Mouse (Mus musculus): ENCODE results near the gene Bri3bp. TPM values are rescaled to one million over a fixed set of nuclear protein-coding genes. Genes with fewer than 3 reads are reported as not detected.
"Not testable (repeated sequence)": the region's sequence is repeated elsewhere in the genome, so short reads cannot be mapped to it uniquely, and the experiment has no call there.

The Bri3bp gene
- polyA plus RNA-seq, 1 experiment from 2014 or later: 59.6 TPM

DNA sequence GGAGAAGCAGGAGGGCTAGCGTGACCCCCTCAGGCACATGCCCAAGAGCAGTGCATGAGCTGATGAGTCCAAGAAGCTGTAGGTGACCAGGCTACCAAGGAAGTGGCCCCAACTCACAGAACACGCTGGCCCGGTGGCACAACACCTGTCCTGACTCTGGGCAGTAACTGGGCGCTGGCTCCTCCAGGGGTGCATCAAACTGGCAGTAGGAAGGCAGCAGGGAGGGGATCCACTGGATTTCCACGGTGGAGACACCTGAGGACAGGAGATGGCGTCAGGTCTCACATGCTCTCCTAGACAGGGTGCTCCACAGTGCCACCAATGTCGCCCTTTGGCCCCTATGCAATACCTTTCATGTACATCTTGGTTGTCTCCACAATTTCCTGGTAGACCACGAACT, 25.2 kb upstream of the Bri3bp start:
- no peaks in the 10 kb centered on the region for H3K27me3 ChIP-seq (replicated peaks)
- H3K9me3 ChIP-seq: no peaks in the 10 kb centered on the region
- H3K4me2 ChIP-seq (replicated peaks): no peak overlapping the region
- no peak overlapping the region for H3K9ac ChIP-seq
- H3K4me3 ChIP-seq (replicated peaks): no peak overlapping the region
- no peak for ATAC-seq
- H3K27ac ChIP-seq: no peak overlapping the region
- H3K36me3 ChIP-seq: peaks cover 62% of the 10 kb centered on the region
- WGBS: 93% methylated on average over 8 of the region's 8 CpGs
- H3K4me1 ChIP-seq (replicated peaks): no peaks in the 10 kb centered on the region

GRCm38 (mm10) chr5:125418636-125419035, 22.7 kb upstream of the Bri3bp start:
- 86% methylated on average over 12 of the region's 12 CpGs for WGBS
- Histone ChIP-seq H3K27ac (no peak overlapping the region), H3K4me2 (replicated peaks) (no peak overlapping the region), H3K4me1 (replicated peaks) (no peaks in the 10 kb centered on the region), H3K9ac (no peak overlapping the region), H3K36me3 (peaks cover 77% of the 10 kb centered on the region), H3K4me3 (replicated peaks) (no peak overlapping the region), H3K9me3 (no peaks in the 10 kb centered on the region), H3K27me3 (replicated peaks) (no peaks in the 10 kb centered on the region)
- ATAC-seq: no peak

DNA sequence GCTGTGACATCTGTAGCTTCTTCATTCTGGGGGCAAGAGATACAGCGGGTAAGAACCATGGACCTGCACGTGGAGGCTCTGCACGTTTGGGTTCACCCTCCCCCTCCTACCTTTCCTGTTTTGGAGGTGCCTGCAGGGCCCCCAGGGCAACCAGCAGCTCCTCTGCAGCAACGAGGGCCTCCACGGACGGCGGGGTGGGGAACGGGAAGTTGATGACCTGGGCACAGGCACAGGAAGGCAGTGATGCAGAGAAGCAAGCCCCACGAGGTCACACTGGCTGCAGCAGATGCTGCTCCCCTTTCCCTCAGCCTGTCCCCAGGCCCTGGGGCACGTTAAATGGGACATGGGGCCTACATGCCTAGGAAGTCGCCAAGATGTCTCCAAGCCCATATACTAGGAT, 22.2 kb upstream of the Bri3bp start:
- Histone ChIP-seq H3K27ac (no peak overlapping the region), H3K9ac (no peak overlapping the region), H3K4me2 (replicated peaks) (no peak overlapping the region), H3K4me3 (replicated peaks) (no peak overlapping the region), H3K36me3 (peaks cover 74% of the 10 kb centered on the region), H3K27me3 (replicated peaks) (no peaks in the 10 kb centered on the region), H3K9me3 (no peaks in the 10 kb centered on the region), H3K4me1 (replicated peaks) (no peaks in the 10 kb centered on the region)
- WGBS: 82% methylated on average over 11 of the region's 11 CpGs
- no peak for ATAC-seq

- 93% methylated on average over 10 of the region's 10 CpGs for WGBS
- no peak overlapping the region for H3K4me2 ChIP-seq (replicated peaks)
- peaks cover 76% of the 10 kb centered on the region for H3K36me3 ChIP-seq
- H3K4me3 ChIP-seq (replicated peaks): no peak overlapping the region
- H3K9me3 ChIP-seq: no peaks in the 10 kb centered on the region
- H3K9ac ChIP-seq: no peak overlapping the region
- no peaks in the 10 kb centered on the region for H3K27me3 ChIP-seq (replicated peaks)
- no peak overlapping the region for H3K27ac ChIP-seq
- no peaks in the 10 kb centered on the region for H3K4me1 ChIP-seq (replicated peaks)
- ATAC-seq: no peak
Observed at GRCm38 (mm10) chr5:125425698-125426276, 15.6 kb upstream of the Bri3bp start.

DNA sequence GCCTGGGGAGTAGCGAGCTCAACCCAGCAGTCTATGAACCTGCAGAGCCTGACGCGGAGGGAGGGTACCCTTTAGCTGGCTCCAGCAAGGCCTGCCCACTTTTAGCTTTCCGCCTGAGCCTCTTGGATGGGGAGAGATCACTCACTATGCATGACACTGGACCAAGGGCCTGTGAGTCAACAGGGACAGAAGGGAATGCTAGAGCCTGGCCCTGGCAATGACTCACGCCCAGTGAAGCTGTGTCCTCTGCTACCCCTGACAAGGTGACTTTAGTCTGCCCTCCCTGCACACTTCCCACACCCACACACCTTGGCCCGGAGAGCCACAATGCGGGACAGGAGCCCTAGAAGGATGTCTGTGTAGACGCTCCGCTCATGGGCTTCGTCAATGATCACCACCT, 15.0 kb upstream of the Bri3bp start:
- Histone ChIP-seq H3K36me3 (peaks cover 76% of the 10 kb centered on the region), H3K9me3 (no peaks in the 10 kb centered on the region), H3K4me1 (replicated peaks) (no peaks in the 10 kb centered on the region), H3K4me2 (replicated peaks) (no peak overlapping the region), H3K4me3 (replicated peaks) (no peak overlapping the region), H3K9ac (no peak overlapping the region), H3K27ac (no peak overlapping the region), H3K27me3 (replicated peaks) (no peaks in the 10 kb centered on the region)
- WGBS: 96% methylated on average over 10 of the region's 10 CpGs
- ATAC-seq: no peak

- H3K9me3 ChIP-seq; H3K27ac ChIP-seq; H3K4me3 ChIP-seq (replicated peaks); H3K9ac ChIP-seq; H3K4me1 ChIP-seq (replicated peaks); H3K27me3 ChIP-seq (replicated peaks); ATAC-seq: not testable (repeated sequence)
- Histone ChIP-seq H3K4me2 (replicated peaks) (peak overlapping the region; percentile 85; the same call in 1 of the 2 replicates), H3K36me3 (peaks cover 33% of the 10 kb centered on the region)
- 88% methylated on average over 2 of the region's 2 CpGs for WGBS
Observed at GRCm38 (mm10) chr5:125432324-125432723, 9.0 kb upstream of the Bri3bp start.

DNA sequence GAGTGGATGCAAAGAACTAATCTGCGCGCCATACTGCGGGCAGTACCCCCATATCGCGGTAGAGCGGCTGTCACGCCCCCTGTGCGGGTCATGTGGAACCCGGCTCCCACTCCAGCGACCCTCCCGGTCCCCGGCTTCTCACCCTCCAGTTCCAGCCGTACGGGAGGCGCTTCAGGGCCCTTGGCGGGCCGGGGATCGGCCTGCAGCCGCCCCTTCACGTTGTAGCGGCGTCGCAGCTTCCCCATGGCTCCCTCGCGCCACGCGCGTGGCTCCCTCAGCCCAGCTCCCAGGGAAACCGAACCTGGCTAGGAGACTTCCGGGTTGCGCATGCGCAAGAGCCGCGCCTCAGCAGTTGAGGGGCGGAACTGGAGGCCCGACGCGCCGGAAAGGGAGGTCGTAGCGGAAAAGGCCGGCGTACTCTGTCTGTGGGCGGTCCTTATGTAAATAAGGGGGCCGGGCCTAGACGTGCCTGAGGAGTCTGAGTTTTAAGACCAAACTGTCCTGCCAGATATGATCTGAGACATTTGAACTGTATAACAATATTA, 7.5 kb upstream of the Bri3bp start, which contains the start of gene Dhx37:
Gene Dhx37, minus strand, starts transcription at position 329 of the 545 bp plus-strand sequence.
- H3K4me1 ChIP-seq (replicated peaks): peaks cover 6% of the 10 kb centered on the region; the same call in 1 of the 2 replicates
- peak within 1 kb of the TSS; percentile 85 for H3K4me2 ChIP-seq (replicated peaks)
- peak; percentile 95 for ATAC-seq
- WGBS: 0% methylated on average over 46 of the region's 46 CpGs
- H3K36me3 ChIP-seq: peaks cover 23% of the 10 kb centered on the region
- peak within 1 kb of the TSS; percentile 93 for H3K4me3 ChIP-seq (replicated peaks)
- H3K9ac ChIP-seq: peak within 1 kb of the TSS; percentile 98
- H3K27me3 ChIP-seq (replicated peaks): no peaks in the 10 kb centered on the region
- no peaks in the 10 kb centered on the region for H3K9me3 ChIP-seq
- peak within 1 kb of the TSS; percentile 71 for H3K27ac ChIP-seq

DNA sequence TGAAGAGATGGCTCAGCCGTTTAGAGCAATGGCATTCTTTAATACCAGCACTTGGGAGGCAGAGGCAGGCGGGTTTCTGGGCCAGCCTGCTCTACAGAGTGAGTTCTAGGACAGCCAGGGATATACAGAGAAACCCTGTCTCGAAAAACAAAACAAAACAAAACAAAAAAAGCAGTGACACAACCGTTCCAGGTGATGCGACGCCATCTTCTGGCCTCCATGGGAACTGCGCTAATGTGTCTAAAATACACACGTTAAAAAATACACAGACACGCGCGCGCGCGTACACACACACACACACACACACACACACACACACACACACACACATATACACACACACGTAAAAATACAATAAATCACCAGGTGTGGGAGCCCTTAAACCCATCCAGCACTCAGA, 7.0 kb upstream of the Bri3bp start:
- H3K9me3 ChIP-seq; ATAC-seq; H3K9ac ChIP-seq; H3K4me1 ChIP-seq (replicated peaks); H3K27ac ChIP-seq; H3K27me3 ChIP-seq (replicated peaks): not testable (repeated sequence)
- peak overlapping the region; percentile 93 for H3K4me3 ChIP-seq (replicated peaks)
- H3K36me3 ChIP-seq: peaks cover 19% of the 10 kb centered on the region
- peak overlapping the region; percentile 85 for H3K4me2 ChIP-seq (replicated peaks)
- 57% methylated on average over 15 of the region's 15 CpGs for WGBS

DNA sequence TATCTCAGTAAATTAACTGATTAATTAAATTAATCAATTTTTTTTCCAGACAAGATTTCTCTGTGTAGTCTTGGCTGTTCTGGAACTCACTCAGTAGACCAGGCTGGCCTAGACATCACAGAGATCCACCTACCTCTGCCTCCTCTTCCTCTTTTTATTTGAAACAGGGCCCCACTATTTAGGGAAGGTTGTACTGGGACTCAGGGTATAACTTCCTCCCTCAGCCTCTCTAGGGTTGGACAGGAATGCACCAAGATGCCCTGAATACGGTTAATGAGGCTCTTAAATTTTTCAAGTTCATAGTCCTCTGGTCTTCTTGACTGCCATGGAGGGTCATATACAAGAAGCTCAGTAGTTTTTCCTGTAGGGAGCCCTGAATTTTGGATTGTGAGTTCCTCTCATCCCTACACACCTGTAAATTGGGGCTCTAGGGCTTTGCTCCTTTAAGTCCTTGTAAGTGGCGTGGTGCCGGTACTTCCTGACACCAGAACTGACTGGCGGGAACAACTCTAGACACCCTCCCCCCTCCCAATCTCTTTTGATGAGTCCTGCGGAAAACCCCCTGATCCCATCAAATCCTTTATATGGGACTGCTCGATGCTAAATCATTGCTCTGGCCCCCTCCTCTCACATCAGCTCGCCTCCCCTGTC, 660 bp upstream of the Bri3bp start:
- Histone ChIP-seq H3K4me3 (replicated peaks) (peak overlapping the region; percentile 96), H3K27me3 (replicated peaks) (no peaks in the 10 kb centered on the region), H3K4me2 (replicated peaks) (peak overlapping the region; percentile 84), H3K4me1 (replicated peaks) (0 out of 2 replicates have a peak, but pooled peaks cover 7% of the 10 kb centered on the region), H3K9ac (peak overlapping the region; percentile 95), H3K27ac (peak overlapping the region; percentile 88), H3K9me3 (no peaks in the 10 kb centered on the region), H3K36me3 (no peaks in the 10 kb centered on the region)
- ATAC-seq: peak; percentile 18; the same call in 1 of the 2 replicates
- WGBS: 4% methylated on average over 7 of the region's 7 CpGs

- H3K36me3 ChIP-seq: no peaks in the 10 kb centered on the region
- H3K27ac ChIP-seq: peak overlapping the region; percentile 88
- peak overlapping the region; percentile 95 for H3K9ac ChIP-seq
- ATAC-seq: peak; percentile 18
- H3K4me2 ChIP-seq (replicated peaks): peak overlapping the region; percentile 84
- H3K9me3 ChIP-seq: no peaks in the 10 kb centered on the region
- WGBS: 20% methylated on average over 27 of the region's 27 CpGs
- 0 out of 2 replicates have a peak, but pooled peaks cover 7% of the 10 kb centered on the region for H3K4me1 ChIP-seq (replicated peaks)
- no peaks in the 10 kb centered on the region for H3K27me3 ChIP-seq (replicated peaks)
- H3K4me3 ChIP-seq (replicated peaks): peak overlapping the region; percentile 96
Observed at GRCm38 (mm10) chr5:125442136-125442995, 998 bp downstream of the Bri3bp start.

GRCm38 (mm10) chr5:125443335-125443734, 2.0 kb downstream of the Bri3bp start:
- no peak overlapping the region for H3K27ac ChIP-seq
- no peaks in the 10 kb centered on the region for H3K27me3 ChIP-seq (replicated peaks)
- no peak for ATAC-seq
- 85% methylated on average over 5 of the region's 5 CpGs for WGBS
- no peak overlapping the region for H3K4me3 ChIP-seq (replicated peaks)
- no peaks in the 10 kb centered on the region for H3K36me3 ChIP-seq
- H3K4me2 ChIP-seq (replicated peaks): no peak overlapping the region
- H3K4me1 ChIP-seq (replicated peaks): 0 out of 2 replicates have a peak, but pooled peaks cover 7% of the 10 kb centered on the region
- H3K9me3 ChIP-seq: no peaks in the 10 kb centered on the region
- H3K9ac ChIP-seq: no peak overlapping the region

- H3K36me3 ChIP-seq: no peaks in the 10 kb centered on the region
- no peak overlapping the region for H3K27ac ChIP-seq
- no peak for ATAC-seq
- no peak overlapping the region for H3K4me3 ChIP-seq (replicated peaks)
- H3K4me2 ChIP-seq (replicated peaks): no peak overlapping the region
- no peaks in the 10 kb centered on the region for H3K9me3 ChIP-seq
- H3K27me3 ChIP-seq (replicated peaks): no peaks in the 10 kb centered on the region
- H3K9ac ChIP-seq: no peak overlapping the region
- 0 out of 2 replicates have a peak, but pooled peaks cover 7% of the 10 kb centered on the region for H3K4me1 ChIP-seq (replicated peaks)
- WGBS: 78% methylated on average over 3 of the region's 3 CpGs
Observed at GRCm38 (mm10) chr5:125443915-125444314, 2.5 kb downstream of the Bri3bp start.
